Mouse (Mus musculus) induced T-regulatory cell, adult 2 months (primary cell): Measurements from ENCODE around the gene Elobl.

Experiments
- DNase-seq: peaks from one replicate; pipeline ENCODE4 v3.0.0-alpha.2; 2012; ENCODE audit warnings: low read depth

Elobl gene

GRCm38 (mm10) chr11:88934089-88935000 lies 32.4 kb downstream of the Elobl start:
- no peak for DNase-seq

GRCm38 (mm10) chr11:88933030-88933429 lies 33.7 kb downstream of the Elobl start:
- no peak for DNase-seq

GRCm38 (mm10) chr11:88931692-88932530 lies 34.8 kb downstream of the Elobl start:
- no peak for DNase-seq

GRCm38 (mm10) chr11:88926566-88926965 lies 40.2 kb downstream of the Elobl start:
- no peak for DNase-seq
